Mouse (Mus musculus): Measurements from ENCODE around the gene Cplane1. TPM values are rescaled to one million over a fixed set of nuclear protein-coding genes. Genes with fewer than 3 reads are reported as not detected.

Gene Cplane1
- total RNA-seq, 4 experiments from 2014 or later = 30.3 to 33.9 (median 31.4) TPM

GRCm38 (mm10) chr15:8294150-8294549 is 125.2 kb downstream of the Cplane1 start:
- no peak for DNase-seq (ENCODE audit: low spot score in 2 of 2)

- DNase-seq (ENCODE audit: low spot score in 2 of 2) = no peak
Measured at GRCm38 (mm10) chr15:8302944-8303343, 134.0 kb downstream of the Cplane1 start.

- DNase-seq (ENCODE audit: low spot score in 2 of 2) = no peak
Measured at GRCm38 (mm10) chr15:8305474-8305873, 136.6 kb downstream of the Cplane1 start.

GRCm38 (mm10) chr15:8317381-8317780 is 148.5 kb downstream of the Cplane1 start:
- DNase-seq (ENCODE audit: low spot score in 2 of 2) = no peak

- no peak for DNase-seq (ENCODE audit: low spot score in 2 of 2)
Measured at GRCm38 (mm10) chr15:8319191-8319590, 150.3 kb downstream of the Cplane1 start.

Other genes starting within 250 kb of the Cplane1 start
- 10 to 100 TPM; 30.6 to 38.0 (median 32.7) TPM for gene Wdr70, start 69.9 kb upstream of the Cplane1 start, total RNA-seq (2022)
- 10 to 100 TPM; 14.8 to 20.7 (median 18.6) TPM for gene Nup155, start 59.8 kb upstream of the Cplane1 start, total RNA-seq (2022)